Mouse (Mus musculus): ENCODE data around the gene Tcp1. TPM values are rescaled to one million over a fixed set of nuclear protein-coding genes. Genes with fewer than 3 reads are reported as not detected.

The Tcp1 gene
- polyA plus RNA-seq (2012; rRNA removed), result 676 and 702 TPM in 2 replicates

GRCm38 (mm10) chr17:12915488-12915880, at the start of gene Tcp1:
TSS of gene Tcp1 (plus strand) at chr17:12915701.
- peaks cover 2% of the 10 kb centered on the region; the same call in 1 of the 2 replicates for H3K36me3 ChIP-seq (ENCODE audit: control insufficient read depth, insufficient read depth, low read length)
- H3K27ac ChIP-seq (ENCODE audit: control insufficient read depth, insufficient read depth, low read depth, low read length), result peak within 1 kb of the TSS; percentile 100
- H3K4me3 ChIP-seq (ENCODE audit: control insufficient read depth, low read depth, low read length), result peak within 1 kb of the TSS; percentile 99
- no peaks in the 10 kb centered on the region for H3K27me3 ChIP-seq (ENCODE audit: control insufficient read depth, insufficient read depth, low read length)
- H3K4me1 ChIP-seq (ENCODE audit: control insufficient read depth, insufficient read depth, low read length), result no peaks in the 10 kb centered on the region; the same call in 1 of the 2 replicates
- TF ChIP-seq CTCF (IDR thresholded peaks at IDR 0.05; ENCODE audit: control insufficient read depth, insufficient read depth, insufficient replicate concordance, low read depth, low read length), result no peak
- TF ChIP-seq POLR2A (IDR thresholded peaks at IDR 0.05; ENCODE audit: control insufficient read depth, low read depth, low read length), result no peak

GRCm38 (mm10) chr17:12866853-12867252, 48.6 kb upstream of the Tcp1 start:
- Histone ChIP-seq H3K27ac (ENCODE audit: control insufficient read depth, insufficient read depth, low read depth, low read length) (no peak overlapping the region), H3K4me3 (ENCODE audit: control insufficient read depth, low read depth, low read length) (peak overlapping the region; percentile 61), H3K27me3 (ENCODE audit: control insufficient read depth, insufficient read depth, low read length) (no peaks in the 10 kb centered on the region), H3K36me3 (ENCODE audit: control insufficient read depth, insufficient read depth, low read length) (no peaks in the 10 kb centered on the region), H3K4me1 (ENCODE audit: control insufficient read depth, insufficient read depth, low read length) (peaks cover 11% of the 10 kb centered on the region)
- TF ChIP-seq POLR2A (IDR thresholded peaks at IDR 0.05; ENCODE audit: control insufficient read depth, low read depth, low read length) (no peak), CTCF (IDR thresholded peaks at IDR 0.05; ENCODE audit: control insufficient read depth, insufficient read depth, insufficient replicate concordance, low read depth, low read length) (no peak)

GRCm38 (mm10) chr17:12868043-12868442, 47.5 kb upstream of the Tcp1 start, which contains the start of gene Mas1:
TSS of gene Mas1 (minus strand) at chr17:12868143.
- Histone ChIP-seq H3K4me3 (ENCODE audit: control insufficient read depth, low read depth, low read length) (peak within 1 kb of the TSS; percentile 77), H3K4me1 (ENCODE audit: control insufficient read depth, insufficient read depth, low read length) (peaks cover 3% of the 10 kb centered on the region), H3K27me3 (ENCODE audit: control insufficient read depth, insufficient read depth, low read length) (no peaks in the 10 kb centered on the region), H3K27ac (ENCODE audit: control insufficient read depth, insufficient read depth, low read depth, low read length) (no peak within 1 kb of the TSS), H3K36me3 (ENCODE audit: control insufficient read depth, insufficient read depth, low read length) (no peaks in the 10 kb centered on the region)
- no peak for TF ChIP-seq POLR2A (IDR thresholded peaks at IDR 0.05; ENCODE audit: control insufficient read depth, low read depth, low read length)
- TF ChIP-seq CTCF (IDR thresholded peaks at IDR 0.05; ENCODE audit: control insufficient read depth, insufficient read depth, insufficient replicate concordance, low read depth, low read length), result no peak

- Histone ChIP-seq H3K27me3 (ENCODE audit: control insufficient read depth, insufficient read depth, low read length) (no peaks in the 10 kb centered on the region), H3K4me3 (ENCODE audit: control insufficient read depth, low read depth, low read length) (no peak overlapping the region), H3K36me3 (ENCODE audit: control insufficient read depth, insufficient read depth, low read length) (no peaks in the 10 kb centered on the region), H3K4me1 (ENCODE audit: control insufficient read depth, insufficient read depth, low read length) (peaks cover 2% of the 10 kb centered on the region; the same call in 1 of the 2 replicates), H3K27ac (ENCODE audit: control insufficient read depth, insufficient read depth, low read depth, low read length) (no peak overlapping the region)
- TF ChIP-seq POLR2A (IDR thresholded peaks at IDR 0.05; ENCODE audit: control insufficient read depth, low read depth, low read length) (no peak), CTCF (IDR thresholded peaks at IDR 0.05; ENCODE audit: control insufficient read depth, insufficient read depth, insufficient replicate concordance, low read depth, low read length) (no peak)
Observed at GRCm38 (mm10) chr17:12868640-12869039, 46.9 kb upstream of the Tcp1 start.

GRCm38 (mm10) chr17:12872275-12873028, 43.0 kb upstream of the Tcp1 start:
- Histone ChIP-seq H3K27me3 (ENCODE audit: control insufficient read depth, insufficient read depth, low read length) (no peaks in the 10 kb centered on the region), H3K4me1 (ENCODE audit: control insufficient read depth, insufficient read depth, low read length) (peaks cover 2% of the 10 kb centered on the region; the same call in 1 of the 2 replicates), H3K4me3 (ENCODE audit: control insufficient read depth, low read depth, low read length) (no peak overlapping the region), H3K27ac (ENCODE audit: control insufficient read depth, insufficient read depth, low read depth, low read length) (no peak overlapping the region), H3K36me3 (ENCODE audit: control insufficient read depth, insufficient read depth, low read length) (no peaks in the 10 kb centered on the region)
- TF ChIP-seq POLR2A (IDR thresholded peaks at IDR 0.05; ENCODE audit: control insufficient read depth, low read depth, low read length), result no peak
- no peak for TF ChIP-seq CTCF (IDR thresholded peaks at IDR 0.05; ENCODE audit: control insufficient read depth, insufficient read depth, insufficient replicate concordance, low read depth, low read length)

- TF ChIP-seq POLR2A (IDR thresholded peaks at IDR 0.05; ENCODE audit: control insufficient read depth, low read depth, low read length), result no peak
- no peak for TF ChIP-seq CTCF (IDR thresholded peaks at IDR 0.05; ENCODE audit: control insufficient read depth, insufficient read depth, insufficient replicate concordance, low read depth, low read length)
- no peaks in the 10 kb centered on the region for H3K36me3 ChIP-seq (ENCODE audit: control insufficient read depth, insufficient read depth, low read length)
- no peak within 1 kb of the TSS for H3K4me3 ChIP-seq (ENCODE audit: control insufficient read depth, low read depth, low read length)
- H3K4me1 ChIP-seq (ENCODE audit: control insufficient read depth, insufficient read depth, low read length), result peaks cover 4% of the 10 kb centered on the region; the same call in 1 of the 2 replicates
- no peaks in the 10 kb centered on the region for H3K27me3 ChIP-seq (ENCODE audit: control insufficient read depth, insufficient read depth, low read length)
- H3K27ac ChIP-seq (ENCODE audit: control insufficient read depth, insufficient read depth, low read depth, low read length), result no peak within 1 kb of the TSS
Observed at GRCm38 (mm10) chr17:12875734-12876133, 39.8 kb upstream of the Tcp1 start, which contains the start of gene Mrgprh. TSS of gene Mrgprh (plus strand) at chr17:12876034.

GRCm38 (mm10) chr17:12880178-12880577, 35.3 kb upstream of the Tcp1 start:
- H3K36me3 ChIP-seq (ENCODE audit: control insufficient read depth, insufficient read depth, low read length), result no peaks in the 10 kb centered on the region
- TF ChIP-seq POLR2A (IDR thresholded peaks at IDR 0.05; ENCODE audit: control insufficient read depth, low read depth, low read length) (no peak), CTCF (IDR thresholded peaks at IDR 0.05; ENCODE audit: control insufficient read depth, insufficient read depth, insufficient replicate concordance, low read depth, low read length) (peak; percentile 63; the same call in 1 of the 2 replicates)
- peaks cover 2% of the 10 kb centered on the region; the same call in 1 of the 2 replicates for H3K4me1 ChIP-seq (ENCODE audit: control insufficient read depth, insufficient read depth, low read length)
- H3K27ac ChIP-seq (ENCODE audit: control insufficient read depth, insufficient read depth, low read depth, low read length), result no peak overlapping the region
- peak overlapping the region; percentile 47 for H3K4me3 ChIP-seq (ENCODE audit: control insufficient read depth, low read depth, low read length)
- H3K27me3 ChIP-seq (ENCODE audit: control insufficient read depth, insufficient read depth, low read length), result no peaks in the 10 kb centered on the region
